Mouse (Mus musculus): ENCODE measurements at regions not wholly inside any gene's neighbourhood (a gene's known extent, or its start where the extent isn't known, plus 50 kb on each side); places are given as distances from the start of the nearest gene placed in this dataset.
A peak's percentile ranks its signal among the peaks of the same experiment; 100 is the strongest.

GRCm38 (mm10) chr12:64550915-64551570 is 76.6 kb upstream of the Fscb start:
- no peak overlapping the region for H3K9ac ChIP-seq (replicated peaks; ENCODE audit: low read length, poor library complexity, severe bottlenecking)
- ATAC-seq (ENCODE audit: low FRiP score) = peak; percentile 63
- peak; percentile 4 for DNase-seq (ENCODE audit: low spot score)
- H3K9me3 ChIP-seq (ENCODE audit: low read length) = no peaks in the 10 kb centered on the region
- H3K4me2 ChIP-seq (ENCODE audit: low read depth, low read length, poor library complexity, severe bottlenecking) = no peak overlapping the region
- no peak overlapping the region for H3K27ac ChIP-seq (ENCODE audit: low read depth, low read length)
- H3K27me3 ChIP-seq (ENCODE audit: insufficient read depth, low read length) = no peaks in the 10 kb centered on the region
- no peaks in the 10 kb centered on the region for H3K36me3 ChIP-seq (ENCODE audit: insufficient read depth, low read length)
- H3K4me1 ChIP-seq (ENCODE audit: insufficient read depth, low read length) = no peaks in the 10 kb centered on the region
- no peak overlapping the region for H3K4me3 ChIP-seq (ENCODE audit: low read depth, low read length)
- WGBS = 15% methylated on average over 2 of the region's 2 CpGs
- TF ChIP-seq CTCF (IDR thresholded peaks at IDR 0.05) = no peak

DNA sequence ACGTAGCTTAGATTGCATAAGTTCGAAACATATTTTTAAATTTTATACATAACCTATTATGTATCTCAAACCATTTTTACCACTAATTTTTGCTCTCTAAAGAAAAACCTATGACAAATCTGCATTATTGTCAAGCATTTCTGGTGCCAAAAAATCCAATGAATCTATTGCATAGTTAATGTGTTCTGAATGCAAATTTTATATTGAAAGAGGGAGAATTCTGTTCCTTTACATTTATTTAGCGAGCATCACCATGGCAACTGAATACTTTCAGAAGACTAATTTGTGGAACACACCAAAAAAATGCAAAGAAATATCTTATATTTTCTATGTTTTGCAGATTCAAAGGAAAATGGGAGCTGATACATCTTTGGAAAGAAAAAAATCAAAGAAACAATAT is 66.6 kb upstream of the Fscb start:
- Histone ChIP-seq H3K4me2 (ENCODE audit: low read depth, low read length, poor library complexity, severe bottlenecking) (no peak overlapping the region), H3K36me3 (ENCODE audit: insufficient read depth, low read length) (no peaks in the 10 kb centered on the region), H3K27ac (ENCODE audit: low read depth, low read length) (no peak overlapping the region), H3K9me3 (ENCODE audit: low read length) (no peaks in the 10 kb centered on the region), H3K27me3 (ENCODE audit: insufficient read depth, low read length) (no peaks in the 10 kb centered on the region), H3K4me1 (ENCODE audit: insufficient read depth, low read length) (no peaks in the 10 kb centered on the region), H3K4me3 (ENCODE audit: low read depth, low read length) (no peak overlapping the region), H3K9ac (replicated peaks; ENCODE audit: low read length, poor library complexity, severe bottlenecking) (no peak overlapping the region)
- no peak for ATAC-seq (ENCODE audit: low FRiP score)
- DNase-seq (ENCODE audit: low spot score) = peak; percentile 8
- no peak for TF ChIP-seq CTCF (IDR thresholded peaks at IDR 0.05)
- WGBS = 76% methylated on average over 3 of the region's 3 CpGs

Data from midbrain, postnatal 0 days (tissue).